Comparison of ENCODE assay signal across 21 mouse cellular contexts in the genomic region with DNA sequence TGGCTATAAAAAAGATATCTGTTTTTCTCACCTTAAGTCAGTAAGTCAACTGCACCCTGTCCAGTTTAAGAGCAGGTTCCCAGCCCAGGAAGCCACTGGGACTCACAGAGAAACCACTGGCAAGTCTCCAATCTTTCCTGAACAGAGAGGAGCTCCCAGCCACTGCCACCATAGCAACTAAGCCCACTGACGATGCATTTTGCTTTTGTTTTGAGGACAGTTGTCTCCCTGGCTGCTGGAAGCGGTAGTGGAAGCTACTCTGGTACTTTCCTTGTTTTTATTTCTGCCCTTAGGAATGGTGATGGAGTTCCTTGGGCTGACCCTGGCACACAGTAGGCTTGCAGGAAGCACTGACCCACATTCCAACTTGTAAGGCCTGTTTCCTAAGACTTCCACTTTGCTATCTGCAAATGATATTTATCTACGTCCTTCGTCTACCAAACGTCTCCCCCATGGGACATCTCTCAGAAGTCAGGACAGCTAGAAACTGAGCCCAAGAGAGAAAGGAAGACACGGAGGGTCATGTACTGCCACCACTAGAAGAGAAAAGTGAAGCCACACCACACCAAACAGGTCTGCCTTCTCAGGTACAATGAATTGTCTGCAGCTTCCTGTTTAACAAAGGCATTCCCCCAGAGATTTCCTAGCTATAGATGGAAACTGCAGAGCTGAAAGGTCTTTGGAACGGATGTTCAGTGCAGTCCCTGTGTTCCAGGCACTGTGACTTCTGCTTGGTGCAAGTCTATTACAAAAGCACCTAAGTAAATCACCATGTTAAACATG.
DNase-seq lines count a peak whose midpoint lies in the region; ATAC-seq and TF ChIP-seq lines count a peak whose summit lies in the region.
"Had no signal": no experiment of that assay in that cellular context is flagged by ENCODE, and none has a peak within 500 bp of the region (broad histone marks: within the 10 kb centered on the region; RNA-seq: fewer than 3 reads in every experiment).

No protein-coding gene starts in this region.

- intact Hi-C loops in heart, postnatal 14 days (cut with DNase I) = no loop called here

- TF ChIP-seq CTCF in hindbrain, postnatal 0 days (IDR thresholded peaks at IDR 0.05; ENCODE audit: low read depth) = peak; percentile 32; the same call in 1 of the 2 replicates

- peaks cover 9% of the 10 kb centered on the region for H3K4me1 ChIP-seq in hindbrain, embryonic 15.5 days (replicated peaks)
- no peaks in the 10 kb centered on the region for H3K4me1 ChIP-seq in hindbrain, embryonic 10.5 days (replicated peaks)
- H3K4me1 ChIP-seq in midbrain, embryonic 14.5 days (ENCODE audit: control insufficient read depth, insufficient read depth, low read length) = no peaks in the 10 kb centered on the region
- peaks cover 3% of the 10 kb centered on the region; the same call in 1 of the 2 replicates for H3K4me1 ChIP-seq in midbrain, embryonic 10.5 days
- no peaks in the 10 kb centered on the region for H3K4me1 ChIP-seq in hindbrain, postnatal 0 days (ENCODE audit: insufficient read depth, low read length)

- ATAC-seq in hindbrain, embryonic 15.5 days (ENCODE audit: low FRiP score, low read depth) = peak; percentile 56; the same call in 1 of the 2 replicates
- no peak for ATAC-seq in midbrain, embryonic 14.5 days (ENCODE audit: low FRiP score, low TSS enrichment)
- peak; percentile 59; the same call in 1 of the 2 replicates for ATAC-seq in hindbrain, postnatal 0 days
- ATAC-seq: inflammation-experienced regulatory T-cells, adult 6 months had no signal

- no peak overlapping the region for H3K9ac ChIP-seq in hindbrain, embryonic 15.5 days
- H3K9ac ChIP-seq in midbrain, embryonic 14.5 days (replicated peaks; ENCODE audit: low read length) = no peak overlapping the region
- H3K9ac ChIP-seq in hindbrain, postnatal 0 days (replicated peaks; ENCODE audit: low read length) = no peak overlapping the region
- H3K9ac ChIP-seq: heart, embryonic 13.5 days had no signal

- no peaks in the 10 kb centered on the region for H3K36me3 ChIP-seq in hindbrain, embryonic 15.5 days
- H3K36me3 ChIP-seq in hindbrain, embryonic 10.5 days = no peaks in the 10 kb centered on the region
- H3K36me3 ChIP-seq in midbrain, embryonic 14.5 days (ENCODE audit: control insufficient read depth, insufficient read depth, low read length) = no peaks in the 10 kb centered on the region
- H3K36me3 ChIP-seq in midbrain, embryonic 10.5 days = no peaks in the 10 kb centered on the region
- H3K36me3 ChIP-seq in hindbrain, postnatal 0 days (ENCODE audit: insufficient read depth, low read length) = no peaks in the 10 kb centered on the region
- H3K36me3 ChIP-seq: heart, embryonic 13.5 days; limb, embryonic 10.5 days had no signal

- H3K27me3 ChIP-seq in hindbrain, embryonic 15.5 days = no peaks in the 10 kb centered on the region
- H3K27me3 ChIP-seq in hindbrain, embryonic 10.5 days (ENCODE audit: insufficient read depth, poor library complexity, severe bottlenecking) = no peaks in the 10 kb centered on the region
- H3K27me3 ChIP-seq in midbrain, embryonic 14.5 days (ENCODE audit: control insufficient read depth, insufficient read depth, low read length) = no peaks in the 10 kb centered on the region
- no peaks in the 10 kb centered on the region for H3K27me3 ChIP-seq in midbrain, embryonic 10.5 days (ENCODE audit: low read depth, poor library complexity, severe bottlenecking)
- no peaks in the 10 kb centered on the region for H3K27me3 ChIP-seq in hindbrain, postnatal 0 days (ENCODE audit: insufficient read depth, low read length)
- H3K27me3 ChIP-seq: heart, embryonic 13.5 days had no signal

- no peak overlapping the region for H3K27ac ChIP-seq in hindbrain, embryonic 15.5 days (replicated peaks)
- no peak overlapping the region for H3K27ac ChIP-seq in hindbrain, embryonic 10.5 days
- no peak overlapping the region for H3K27ac ChIP-seq in midbrain, embryonic 14.5 days (replicated peaks; ENCODE audit: low read depth, low read length)
- no peak overlapping the region for H3K27ac ChIP-seq in midbrain, embryonic 10.5 days (replicated peaks)
- H3K27ac ChIP-seq in hindbrain, postnatal 0 days = no peak overlapping the region
- H3K27ac ChIP-seq: heart, embryonic 13.5 days; limb, embryonic 10.5 days; macrophage had no signal

- no peak overlapping the region for H3K4me3 ChIP-seq in hindbrain, embryonic 15.5 days
- no peak overlapping the region for H3K4me3 ChIP-seq in hindbrain, embryonic 10.5 days
- H3K4me3 ChIP-seq in midbrain, embryonic 14.5 days (replicated peaks; ENCODE audit: low read depth, low read length) = no peak overlapping the region
- no peak overlapping the region for H3K4me3 ChIP-seq in midbrain, embryonic 10.5 days
- H3K4me3 ChIP-seq in hindbrain, postnatal 0 days (ENCODE audit: low read length) = no peak overlapping the region
- H3K4me3 ChIP-seq: heart, embryonic 13.5 days; limb, embryonic 10.5 days had no signal

- 58% methylated on average over 7 of the region's 7 CpGs for whole genome bisulfite sequencing in hindbrain, embryonic 15.5 days
- WGBS in hindbrain, embryonic 10.5 days = 72% methylated on average over 7 of the region's 7 CpGs
- 57% methylated on average over 7 of the region's 7 CpGs for WGBS in midbrain, embryonic 14.5 days
- WGBS in midbrain, embryonic 10.5 days = 72% methylated on average over 7 of the region's 7 CpGs
- whole genome bisulfite sequencing in hindbrain, postnatal 0 days = 48% methylated on average over 7 of the region's 7 CpGs

- DNase-seq in heart, adult 11 months = peak; percentile 94
- no peak for DNase-seq in heart, postnatal 14 days
- no peak for DNase-seq in hindbrain, embryonic 10.5 days (ENCODE audit: low spot score)
- peak; percentile 70 for DNase-seq in midbrain, embryonic 14.5 days
- DNase-seq in midbrain, embryonic 10.5 days (ENCODE audit: low spot score) = no peak
- peak; percentile 77 for DNase-seq in hindbrain, postnatal 0 days (ENCODE audit: low spot score)
- DNase-seq in Muller cell, postnatal 12 days (ENCODE audit: inconsistent ontology term) = no peak
- DNase-seq: adrenal gland, postnatal 36 days; cerebellum, adult 9-11 months; kidney, adult 8-10 months; kidney, postnatal 36 days; layer of hippocampus, postnatal 36 days; lung, adult 2 months; right cerebral cortex, postnatal 4 days; thymus, postnatal 36 days had no signal

- no peaks in the 10 kb centered on the region for H3K9me3 ChIP-seq in hindbrain, embryonic 15.5 days
- no peaks in the 10 kb centered on the region for H3K9me3 ChIP-seq in hindbrain, embryonic 10.5 days
- H3K9me3 ChIP-seq in midbrain, embryonic 14.5 days (ENCODE audit: control insufficient read depth, low read length) = no peaks in the 10 kb centered on the region
- no peaks in the 10 kb centered on the region for H3K9me3 ChIP-seq in midbrain, embryonic 10.5 days (replicated peaks)
- no peaks in the 10 kb centered on the region for H3K9me3 ChIP-seq in hindbrain, postnatal 0 days (ENCODE audit: low read length)
- H3K9me3 ChIP-seq: heart, embryonic 13.5 days; limb, embryonic 10.5 days had no signal

- H3K4me2 ChIP-seq in hindbrain, embryonic 15.5 days = no peak overlapping the region
- no peak overlapping the region for H3K4me2 ChIP-seq in midbrain, embryonic 14.5 days (ENCODE audit: low read length)
- no peak overlapping the region for H3K4me2 ChIP-seq in hindbrain, postnatal 0 days (ENCODE audit: low read depth, low read length)
- H3K4me2 ChIP-seq: heart, embryonic 13.5 days; liver, embryonic 11.5 days had no signal

Comparison
In these comparisons a context has a peak if more than half of its experiments do, and no peak if none do; other contexts are left out.
1. DNase-seq: peak in heart, adult 11 months (single experiment), midbrain, embryonic 14.5 days (single experiment) and hindbrain, postnatal 0 days (single experiment); none in heart, postnatal 14 days (0 of 2), hindbrain, embryonic 10.5 days (single experiment), midbrain, embryonic 10.5 days (single experiment) and Muller cell, postnatal 12 days (single experiment).